Mouse (Mus musculus) intestine, postnatal 0 days (tissue): Measurements from ENCODE around the gene Tcp11l2. TPM values are rescaled to one million over a fixed set of nuclear protein-coding genes. Genes with fewer than 3 reads are reported as not detected.

ENCODE experiments used
- ATAC-seq: fragments of 200-750 bp; cut with Nextera tagmentation; 2 replicates; pipeline ENCODE4 v1.8.0; 2017; ENCODE audit warnings: mild to moderate bottlenecking, moderate TSS enrichment, moderate library complexity
- H3K27ac ChIP-seq: fragments of 300-500 bp; sonication (generic); 2 replicates; pipeline ENCODE4 v1.5.1; 2014; ENCODE audit warnings: mild to moderate bottlenecking, low read depth, low read length, moderate library complexity
- H3K27me3 ChIP-seq: fragments of 300-500 bp; sonication (generic); replicated peaks from 2 replicates; pipeline ENCODE4 v1.6.1; 2014; ENCODE audit warnings: low read length, mixed read lengths; ENCODE audit not compliant: control insufficient read depth, insufficient read depth
- H3K36me3 ChIP-seq: fragments of 300-500 bp; sonication (generic); 2 replicates; pipeline ENCODE4 v1.6.1; 2014; ENCODE audit warnings: mild to moderate bottlenecking, moderate library complexity; ENCODE audit not compliant: control insufficient read depth, insufficient read depth
- H3K4me1 ChIP-seq: fragments of 300-500 bp; sonication (generic); replicated peaks from 2 replicates; pipeline ENCODE4 v1.6.1; 2014; ENCODE audit warnings: antibody characterized with exemption, low read length, mixed read lengths; ENCODE audit not compliant: control insufficient read depth, insufficient read depth
- H3K4me2 ChIP-seq: fragments of 300-500 bp; sonication (generic); replicated peaks from 2 replicates; pipeline ENCODE4 v1.6.1; 2014; ENCODE audit warnings: low read depth, mild to moderate bottlenecking, moderate library complexity
- H3K4me3 ChIP-seq: fragments of 300-500 bp; sonication (generic); 2 replicates; pipeline ENCODE4 v1.5.1; 2014; ENCODE audit warnings: low read depth, low read length
- H3K9ac ChIP-seq: fragments of 300-500 bp; sonication (generic); 2 replicates; pipeline ENCODE4 v1.6.1; 2014; ENCODE audit warnings: mild to moderate bottlenecking, low read depth, low read length
- H3K9me3 ChIP-seq: fragments of 300-500 bp; sonication (generic); 2 replicates; pipeline ENCODE4 v1.6.1; 2016; ENCODE audit warnings: mixed run types; ENCODE audit not compliant: control insufficient read depth
- CTCF ChIP-seq: sonication (generic); IDR thresholded peaks from 2 replicates; pipeline ENCODE4 v1.5.1; 2016; ENCODE audit warnings: low read depth, mild to moderate bottlenecking, control low read depth, antibody characterized with exemption, moderate library complexity
- WGBS: fragments of 180-500 bp; shearing (Covaris S2); extraction: QIAGEN DNeasy Blood & Tissue Kit; methylation state at CpG from one replicate; pipeline ENCODE4 v1.1.7; 2014; 5-methylcytosine and 5-hydroxymethylcytosine counted together
- polyA plus RNA-seq: library from polyadenylated mRNA; unstranded; fragments of >200 nt; fragmentation: Nextera tagmentation; extraction: Ambion mirVana; gene quantifications from 2 replicates; pipeline ENCODE4 v1.2.1, GENCODE M21; 2015

Tcp11l2 gene
- 8.2 and 10.0 TPM in 2 replicates for polyA plus RNA-seq

DNA sequence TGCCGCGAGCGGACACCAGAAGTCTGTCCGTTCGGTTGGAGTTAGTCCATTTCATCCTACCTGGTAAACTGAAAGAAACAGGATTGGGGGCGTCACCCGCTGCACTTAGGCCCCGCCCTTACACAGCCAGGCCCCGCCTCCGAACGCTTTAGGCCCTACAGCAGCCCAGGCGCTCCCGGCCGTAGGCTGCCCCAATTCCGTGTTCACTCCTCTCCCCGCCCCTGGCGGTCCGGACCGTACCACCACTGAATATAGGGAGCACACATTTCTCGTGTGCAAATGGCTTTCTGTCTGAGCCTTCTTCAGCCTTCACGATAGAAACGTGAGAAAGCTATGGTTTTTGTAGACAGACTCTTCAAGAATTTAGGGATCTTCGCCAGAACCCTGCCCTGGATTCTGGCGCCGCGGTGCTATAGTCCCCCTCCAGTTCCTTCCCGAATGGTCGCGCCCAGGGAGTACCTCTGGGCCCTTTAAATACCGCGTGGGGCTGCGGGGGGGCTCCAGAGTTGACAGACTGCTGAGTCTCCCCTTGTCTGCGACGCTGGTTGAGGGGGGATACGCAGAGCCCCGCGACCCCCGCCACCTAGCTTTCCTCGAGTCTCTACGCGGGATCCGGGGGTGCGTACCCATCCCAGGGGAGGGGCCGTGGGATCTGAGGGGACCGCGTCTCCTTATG is at the start of gene Tcp11l2:
TSS of gene Tcp11l2 (plus strand) at position 232 of the 676 bp plus-strand sequence.
- 0 out of 2 replicates have a peak, but pooled peaks have one; percentile 34 for TF ChIP-seq CTCF
- H3K9me3 ChIP-seq: no peaks in the 10 kb centered on the region
- 1% methylated on average over 46 of the region's 46 CpGs for WGBS
- no peaks in the 10 kb centered on the region for H3K36me3 ChIP-seq
- peak within 1 kb of the TSS; percentile 78 for H3K4me3 ChIP-seq
- peak within 1 kb of the TSS; percentile 51 for H3K27ac ChIP-seq
- H3K9ac ChIP-seq: peak within 1 kb of the TSS; percentile 72
- H3K4me1 ChIP-seq: no peaks in the 10 kb centered on the region
- no peaks in the 10 kb centered on the region for H3K27me3 ChIP-seq
- H3K4me2 ChIP-seq: peak within 1 kb of the TSS; percentile 94
- ATAC-seq: peak; percentile 99

- no peak for TF ChIP-seq CTCF
- Histone ChIP-seq H3K4me3 (no peak overlapping the region), H3K4me1 (peaks cover 5% of the 10 kb centered on the region; the same call in 1 of the 2 replicates), H3K4me2 (no peak overlapping the region), H3K27ac (no peak overlapping the region), H3K9me3 (no peaks in the 10 kb centered on the region), H3K36me3 (no peaks in the 10 kb centered on the region), H3K27me3 (no peaks in the 10 kb centered on the region), H3K9ac (no peak overlapping the region)
- WGBS: 69% methylated on average over 5 of the region's 5 CpGs
- ATAC-seq: no peak
Observed at GRCm38 (mm10) chr10:84527070-84527469, 49.4 kb upstream of the Tcp11l2 start.

DNA sequence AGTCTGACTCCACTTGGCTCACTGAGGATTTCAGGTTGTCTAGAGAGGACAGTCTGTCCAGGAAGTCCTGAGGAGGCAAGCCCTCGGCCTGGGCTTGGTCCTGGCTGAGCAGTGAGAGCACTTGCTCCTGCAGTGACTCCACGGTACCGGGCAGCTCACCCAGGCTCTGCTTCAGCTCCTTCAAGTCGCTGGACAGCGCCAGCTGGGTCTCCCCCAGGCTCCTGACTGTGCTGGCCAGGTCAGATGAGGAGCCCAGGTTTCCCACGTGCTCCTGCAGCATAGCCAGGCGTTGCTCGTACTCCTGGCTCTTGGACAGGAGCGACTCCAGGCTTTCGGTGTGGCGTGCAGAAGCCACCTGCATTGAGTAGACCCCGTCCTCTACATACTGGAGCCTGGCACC is 48.8 kb upstream of the Tcp11l2 start:
- Histone ChIP-seq H3K9me3 (no peaks in the 10 kb centered on the region), H3K4me1 (peaks cover 5% of the 10 kb centered on the region; the same call in 1 of the 2 replicates), H3K27ac (no peak overlapping the region), H3K4me2 (no peak overlapping the region), H3K27me3 (no peaks in the 10 kb centered on the region), H3K4me3 (no peak overlapping the region), H3K9ac (no peak overlapping the region), H3K36me3 (no peaks in the 10 kb centered on the region)
- WGBS: 76% methylated on average over 12 of the region's 12 CpGs
- ATAC-seq: no peak
- TF ChIP-seq CTCF: no peak

GRCm38 (mm10) chr10:84530388-84530787 is 46.0 kb upstream of the Tcp11l2 start:
- no peak overlapping the region for H3K4me3 ChIP-seq
- H3K9ac ChIP-seq: no peak overlapping the region
- H3K27ac ChIP-seq: no peak overlapping the region
- no peak overlapping the region for H3K4me2 ChIP-seq
- no peaks in the 10 kb centered on the region for H3K9me3 ChIP-seq
- no peaks in the 10 kb centered on the region for H3K36me3 ChIP-seq
- H3K27me3 ChIP-seq: peaks cover 7% of the 10 kb centered on the region
- 82% methylated on average over 8 of the region's 8 CpGs for WGBS
- no peak for ATAC-seq
- peaks cover 5% of the 10 kb centered on the region; the same call in 1 of the 2 replicates for H3K4me1 ChIP-seq
- no peak for TF ChIP-seq CTCF

DNA sequence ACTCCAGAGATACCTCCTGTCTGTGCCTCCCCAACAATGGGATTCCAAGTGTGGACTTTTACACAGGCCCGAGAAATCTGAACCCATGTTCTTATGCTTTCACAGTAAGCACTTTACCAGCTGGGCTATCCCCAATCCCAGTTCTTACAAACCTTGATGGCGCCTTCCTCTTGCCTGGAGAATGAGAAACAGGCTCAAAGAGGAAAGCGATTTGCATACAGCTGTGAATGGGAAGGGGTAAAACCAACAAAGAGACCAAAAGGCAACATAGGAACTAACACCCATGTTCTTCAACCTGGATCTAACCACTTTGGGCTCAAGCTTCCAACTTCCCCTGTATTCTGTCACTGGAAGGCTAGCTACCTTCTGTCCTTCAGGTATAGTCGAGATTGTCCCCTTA is 44.9 kb upstream of the Tcp11l2 start:
- Histone ChIP-seq H3K27ac (no peak overlapping the region), H3K4me3 (no peak overlapping the region), H3K9me3 (no peaks in the 10 kb centered on the region), H3K27me3 (peaks cover 7% of the 10 kb centered on the region), H3K4me1 (peaks cover 5% of the 10 kb centered on the region; the same call in 1 of the 2 replicates), H3K4me2 (peak overlapping the region; percentile 86), H3K36me3 (no peaks in the 10 kb centered on the region), H3K9ac (no peak overlapping the region)
- no peak for ATAC-seq
- TF ChIP-seq CTCF: no peak
- 87% methylated on average over 4 of the region's 4 CpGs for WGBS

GRCm38 (mm10) chr10:84532191-84532889 is 44.1 kb upstream of the Tcp11l2 start:
- peaks cover 7% of the 10 kb centered on the region for H3K27me3 ChIP-seq
- no peaks in the 10 kb centered on the region for H3K9me3 ChIP-seq
- H3K4me1 ChIP-seq: peaks cover 5% of the 10 kb centered on the region; the same call in 1 of the 2 replicates
- H3K4me3 ChIP-seq: peak overlapping the region; percentile 71
- 0 out of 2 replicates have a peak overlapping the region, but pooled peaks have one; percentile 72 for H3K9ac ChIP-seq
- ATAC-seq: no peak
- no peak for TF ChIP-seq CTCF
- H3K27ac ChIP-seq: no peak overlapping the region
- H3K36me3 ChIP-seq: no peaks in the 10 kb centered on the region
- peak overlapping the region; percentile 86 for H3K4me2 ChIP-seq
- 56% methylated on average over 16 of the region's 16 CpGs for WGBS
